Mouse (Mus musculus) layer of hippocampus, adult 2 months (tissue): Measurements from ENCODE around the gene Gss. TPM values are rescaled to one million over a fixed set of nuclear protein-coding genes. Genes with fewer than 3 reads are reported as not detected.

Experiments used
- DNase-seq, 2 experiments: peaks; one replicate each; pipeline ENCODE4 v3.0.0; 2022; ENCODE audit warnings: low spot score in 2 of 2
- H3K27ac ChIP-seq: fragments of 200-600 bp; 2 replicates; pipeline ENCODE4 v1.8.1; 2022
- H3K4me3 ChIP-seq: fragments of 200-600 bp; 2 replicates; pipeline ENCODE4 v1.8.1; 2022; ENCODE audit warnings: mild to moderate bottlenecking
- CTCF ChIP-seq: fragments of 200-600 bp; conservative IDR thresholded peaks from 2 replicates; pipeline ENCODE4 v1.8.1; 2022; ENCODE audit warnings: antibody characterized with exemption, mild to moderate bottlenecking, moderate library complexity
- total RNA-seq, 2 experiments: library from RNA; stranded (reverse); gene quantifications; 2 replicates each; pipeline ENCODE4 v1.2.3; 2021

The Gss gene
- total RNA-seq, 2 experiments from 2014 or later = 25.6 to 26.2 TPM

- no peak overlapping the region for H3K27ac ChIP-seq
- TF ChIP-seq CTCF = no peak
- DNase-seq = no peak
- H3K4me3 ChIP-seq = no peak overlapping the region
These were observed 37.5 kb upstream of the Gss start for GRCm38 (mm10) chr2:155630153-155630552.

- H3K27ac ChIP-seq = peak overlapping the region; percentile 84
- TF ChIP-seq CTCF = no peak
- H3K4me3 ChIP-seq = peak overlapping the region; percentile 57
- DNase-seq = peak; percentile 58 to 67
These were observed 36.6 kb upstream of the Gss start for GRCm38 (mm10) chr2:155629231-155629661.

GRCm38 (mm10) chr2:155628519-155628918 is 35.9 kb upstream of the Gss start:
- Histone ChIP-seq H3K27ac (no peak overlapping the region; the same call in 1 of the 2 replicates), H3K4me3 (no peak overlapping the region)
- no peak for TF ChIP-seq CTCF
- DNase-seq = no peak

GRCm38 (mm10) chr2:155628112-155628511 is 35.5 kb upstream of the Gss start:
- no peak for TF ChIP-seq CTCF
- no peak overlapping the region for H3K4me3 ChIP-seq
- no peak for DNase-seq
- no peak overlapping the region for H3K27ac ChIP-seq

- DNase-seq = peak; percentile 70 to 83
These were observed 34.6 kb upstream of the Gss start for GRCm38 (mm10) chr2:155627030-155627738.

GRCm38 (mm10) chr2:155626277-155626676 is 33.7 kb upstream of the Gss start:
- no peak overlapping the region for H3K27ac ChIP-seq
- DNase-seq = no peak
- no peak overlapping the region for H3K4me3 ChIP-seq
- no peak for TF ChIP-seq CTCF

More at GRCm38 (mm10) chr2:155627030-155627738, 34.6 kb upstream of the Gss start:
- H3K27ac ChIP-seq = no peak overlapping the region
- TF ChIP-seq CTCF = peak; percentile 99
- H3K4me3 ChIP-seq = no peak overlapping the region

GRCm38 (mm10) chr2:155624730-155625129 is 32.1 kb upstream of the Gss start:
- Histone ChIP-seq H3K4me3 (no peak overlapping the region), H3K27ac (no peak overlapping the region)
- no peak for DNase-seq
- TF ChIP-seq CTCF = peak; percentile 84

- no peak overlapping the region for H3K27ac ChIP-seq
- no peak overlapping the region for H3K4me3 ChIP-seq
- TF ChIP-seq CTCF = no peak
- no peak for DNase-seq
These were observed 31.4 kb upstream of the Gss start for GRCm38 (mm10) chr2:155623996-155624395.

- no peak for TF ChIP-seq CTCF
- Histone ChIP-seq H3K27ac (no peak overlapping the region), H3K4me3 (no peak overlapping the region)
- no peak for DNase-seq
These were observed 30.0 kb upstream of the Gss start for GRCm38 (mm10) chr2:155622606-155623005.

GRCm38 (mm10) chr2:155619817-155620216 is 27.2 kb upstream of the Gss start:
- TF ChIP-seq CTCF = peak; percentile 96
- no peak overlapping the region for H3K4me3 ChIP-seq
- peak; percentile 90 to 94 for DNase-seq
- H3K27ac ChIP-seq = no peak overlapping the region

- H3K4me3 ChIP-seq = no peak overlapping the region
- no peak for TF ChIP-seq CTCF
- H3K27ac ChIP-seq = no peak overlapping the region
- DNase-seq = no peak
These were observed 24.4 kb upstream of the Gss start for GRCm38 (mm10) chr2:155616971-155617370.

- Histone ChIP-seq H3K4me3 (no peak overlapping the region; the same call in 1 of the 2 replicates), H3K27ac (no peak overlapping the region)
- no peak for DNase-seq
- TF ChIP-seq CTCF = no peak
These were observed 21.3 kb upstream of the Gss start for GRCm38 (mm10) chr2:155613953-155614352.

- DNase-seq = no peak
- peak overlapping the region; percentile 43 for H3K4me3 ChIP-seq
- no peak overlapping the region for H3K27ac ChIP-seq
- no peak for TF ChIP-seq CTCF
These were observed 20.7 kb upstream of the Gss start for GRCm38 (mm10) chr2:155613326-155613755.

- no peak overlapping the region for H3K4me3 ChIP-seq
- no peak for TF ChIP-seq CTCF
- no peak for DNase-seq
- H3K27ac ChIP-seq = no peak overlapping the region
These were observed 19.4 kb upstream of the Gss start for GRCm38 (mm10) chr2:155611834-155612550.
